Mouse (Mus musculus): ENCODE results near the gene Acta1.

Acta1 gene

DNA sequence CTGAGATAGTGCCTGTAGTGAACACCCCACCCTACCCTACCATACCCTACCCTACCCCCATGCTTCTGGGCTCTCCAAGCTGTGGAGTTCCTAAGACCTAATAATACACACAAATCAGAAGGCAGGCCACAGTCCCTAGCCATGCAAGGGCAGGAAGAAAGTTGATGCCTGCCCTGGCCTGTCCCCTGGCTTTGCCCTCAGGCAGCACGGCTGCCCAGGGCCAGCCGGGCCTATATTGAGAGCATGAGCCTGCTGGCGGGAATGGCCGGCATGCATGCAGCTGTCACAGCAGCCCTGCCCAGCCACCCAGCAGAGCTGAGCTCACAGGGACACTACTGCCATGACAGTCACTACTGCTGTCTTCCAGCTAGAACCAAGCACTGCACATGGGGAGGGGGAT is 11.5 kb downstream of the Acta1 start:
- in situ Hi-C loops (cut with MboI, MseI): no loop called here

DNA sequence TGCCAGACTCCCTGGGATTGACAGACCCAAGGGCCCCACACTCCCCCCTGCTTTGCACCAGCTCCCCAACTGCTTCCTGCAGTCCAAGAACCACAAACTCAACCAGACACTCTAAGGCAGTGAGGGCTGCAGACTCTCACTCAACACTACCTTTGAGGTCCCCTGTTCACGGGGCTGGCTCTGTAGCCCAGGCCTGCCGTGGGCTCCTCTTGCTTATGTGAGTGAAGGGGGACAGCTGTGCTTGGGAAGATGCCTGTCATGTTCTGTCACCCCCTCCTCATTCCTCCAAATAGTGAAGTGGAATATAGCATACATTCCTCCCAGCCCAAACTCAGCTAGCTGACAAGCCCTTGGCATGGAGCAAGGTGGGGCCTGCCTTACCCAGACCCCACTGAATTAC is 12.1 kb downstream of the Acta1 start:
- in situ Hi-C loops (cut with MboI, MseI): no loop called here

DNA sequence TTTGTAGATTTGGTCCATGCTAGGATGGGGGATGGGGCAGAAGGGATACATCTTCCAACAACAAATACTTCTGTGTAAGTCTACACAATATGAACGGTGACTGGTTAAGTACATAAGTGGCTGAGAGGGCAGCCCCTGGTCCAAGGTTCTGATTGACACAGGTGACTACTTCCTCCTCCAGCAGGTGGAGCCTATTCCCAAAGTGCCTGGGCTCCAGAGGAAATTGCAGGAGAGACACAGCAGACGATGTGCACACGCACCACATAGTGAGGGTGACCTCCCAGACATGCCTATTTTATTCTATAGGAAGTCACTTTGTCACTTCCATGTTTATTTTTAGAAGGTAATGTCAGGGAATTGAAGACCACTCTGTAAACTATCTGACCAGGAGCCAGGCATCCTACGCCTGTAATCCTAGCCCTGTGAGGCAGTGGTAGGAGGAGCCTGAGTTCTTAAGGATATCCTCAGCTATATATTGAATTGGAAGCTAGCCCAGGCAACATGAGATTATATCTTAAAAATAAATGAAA is 13.7 kb downstream of the Acta1 start:
- in situ Hi-C loops (cut with MboI, MseI): no loop called here

DNA sequence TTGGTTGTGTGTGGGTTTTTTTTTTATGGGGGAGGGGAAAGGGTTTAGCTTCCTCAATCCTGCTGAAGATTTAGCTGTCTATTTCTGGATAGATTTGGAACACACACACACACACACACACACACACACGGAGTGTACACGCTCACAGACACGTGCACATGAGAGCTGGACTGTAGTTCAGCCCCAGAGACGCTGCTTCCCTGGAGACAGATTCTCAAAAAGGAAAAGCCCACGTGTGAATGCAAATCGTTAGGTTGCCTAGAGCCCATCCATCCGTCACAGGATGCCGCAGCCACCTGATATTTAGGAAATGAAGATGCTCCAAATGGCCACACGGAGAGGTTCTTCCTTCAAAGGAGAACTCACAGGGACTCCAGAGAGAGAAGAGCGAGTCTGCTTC is 14.3 kb downstream of the Acta1 start:
- in situ Hi-C loops (cut with MboI, MseI): no loop called here

DNA sequence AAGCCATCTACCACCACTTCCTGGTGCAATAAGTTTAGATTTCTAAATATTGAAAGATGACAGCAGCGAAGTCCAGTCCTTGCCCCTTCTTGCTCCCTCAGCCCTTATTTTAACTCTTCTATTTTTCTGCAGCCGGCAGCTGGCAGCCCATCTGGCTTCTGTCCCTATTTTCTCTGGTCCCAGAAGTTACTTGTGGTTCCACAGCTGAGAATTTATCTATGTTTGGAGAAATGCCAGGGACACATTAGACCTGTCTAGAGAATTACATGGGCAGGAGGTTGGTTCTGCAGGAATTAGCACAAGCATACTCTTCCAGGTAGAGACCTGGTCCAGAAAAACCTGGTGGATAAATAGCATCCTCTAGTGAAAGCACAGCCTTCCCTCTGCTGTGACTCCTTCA is 16.7 kb downstream of the Acta1 start:
- in situ Hi-C loops (cut with MboI, MseI): no loop called here

DNA sequence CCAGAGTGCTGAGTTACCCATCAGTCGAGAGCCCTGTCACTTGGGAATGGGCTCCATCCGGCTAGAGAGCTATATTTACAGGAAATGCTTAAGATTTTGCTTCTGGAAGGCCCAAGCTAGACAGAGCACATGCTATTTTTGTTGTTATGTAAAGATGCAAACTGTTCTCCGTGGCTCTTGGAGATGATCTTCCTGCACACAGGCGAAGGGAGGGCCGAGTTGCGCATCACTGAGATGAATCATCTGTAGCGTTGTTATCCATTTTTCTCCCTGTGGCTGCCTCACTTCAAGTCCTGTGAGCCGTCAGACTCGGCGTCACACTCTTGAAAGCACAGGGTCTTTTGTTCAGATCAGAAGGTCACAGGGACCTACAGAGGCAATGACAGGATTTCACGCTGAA is 20.2 kb downstream of the Acta1 start:
- in situ Hi-C loops (cut with MboI, MseI): no loop called here

DNA sequence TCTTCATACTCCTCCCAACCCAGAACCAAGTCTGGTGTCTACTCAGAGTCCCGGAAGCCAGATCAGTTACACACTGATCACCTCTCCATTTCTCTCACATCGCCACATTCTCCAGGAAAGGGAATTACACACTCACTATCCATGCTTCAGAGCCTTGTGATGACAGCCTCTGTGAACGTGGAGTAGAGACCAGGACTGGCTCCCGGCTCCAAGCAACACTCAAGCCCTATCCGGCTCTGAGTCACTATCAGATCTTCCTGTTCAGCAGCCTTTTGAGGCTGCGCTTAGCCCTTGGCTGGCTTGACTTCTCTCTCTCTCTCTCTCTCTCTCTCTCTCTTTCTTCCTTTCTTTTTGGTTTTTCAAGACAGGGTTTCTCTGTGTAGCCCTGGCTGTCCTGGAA is 21.2 kb downstream of the Acta1 start:
- in situ Hi-C loops (cut with MboI, MseI): no loop called here

DNA sequence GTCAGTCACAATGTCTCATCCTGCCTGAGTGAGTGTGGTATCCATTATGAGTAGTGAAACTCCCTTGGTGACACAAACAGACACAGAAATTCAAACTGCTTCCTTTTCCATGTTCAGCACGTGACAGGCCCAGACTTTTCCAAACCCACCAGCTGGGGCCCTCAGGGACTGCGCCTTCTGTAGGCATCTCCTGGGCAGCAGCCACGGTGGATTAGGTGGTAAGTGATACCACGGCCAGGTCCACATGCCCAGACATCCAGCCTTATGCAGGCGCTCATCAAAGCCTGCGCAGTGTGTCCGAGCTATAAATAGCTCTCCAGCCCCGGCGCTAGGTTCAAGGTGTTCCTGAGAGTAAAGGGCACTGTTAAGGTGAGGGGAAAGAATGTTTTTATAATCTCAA is 22.5 kb downstream of the Acta1 start:
- in situ Hi-C loops (cut with MboI, MseI): no loop called here

DNA sequence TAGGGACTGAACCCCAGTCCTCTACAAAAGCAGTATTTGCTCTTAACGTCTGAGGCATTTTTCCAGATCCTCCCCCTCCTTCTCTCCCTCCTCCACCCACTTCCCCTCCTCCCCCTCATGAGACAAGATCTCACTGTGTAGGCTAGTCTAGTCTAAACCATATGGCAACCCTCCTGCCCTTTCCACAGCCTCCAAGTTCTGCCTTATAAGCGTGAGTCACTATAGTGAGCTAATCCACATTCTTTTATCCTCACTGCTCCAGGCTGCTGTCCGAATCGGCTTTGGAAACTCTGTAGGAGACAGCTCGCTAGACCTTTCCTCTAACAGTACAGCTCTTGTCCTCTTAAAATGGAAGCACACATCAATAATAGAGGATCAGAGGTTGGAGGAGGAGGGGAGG is 27.6 kb downstream of the Acta1 start:
- in situ Hi-C loops (cut with MboI, MseI): no loop called here

DNA sequence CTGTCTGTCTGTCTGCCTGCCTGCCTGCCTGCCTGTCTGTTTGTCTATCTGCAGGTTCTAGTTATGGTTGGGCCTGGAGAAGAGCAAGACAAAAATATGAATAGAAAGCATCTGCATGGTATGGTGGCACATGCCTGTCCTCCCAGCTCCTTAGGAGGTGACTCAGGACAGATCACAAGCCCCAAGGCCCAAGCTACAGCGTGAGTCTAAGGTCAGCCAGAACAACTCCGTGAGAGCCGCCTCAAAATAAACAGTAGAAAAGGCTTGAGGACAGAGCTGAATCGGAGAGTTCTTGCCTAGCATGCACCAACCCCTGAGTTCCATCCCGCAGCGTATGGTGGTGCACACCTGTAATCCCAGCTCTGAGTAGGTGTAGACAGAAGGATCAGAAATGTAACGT is 28.8 kb downstream of the Acta1 start:
- in situ Hi-C loops (cut with MboI, MseI): no loop called here

DNA sequence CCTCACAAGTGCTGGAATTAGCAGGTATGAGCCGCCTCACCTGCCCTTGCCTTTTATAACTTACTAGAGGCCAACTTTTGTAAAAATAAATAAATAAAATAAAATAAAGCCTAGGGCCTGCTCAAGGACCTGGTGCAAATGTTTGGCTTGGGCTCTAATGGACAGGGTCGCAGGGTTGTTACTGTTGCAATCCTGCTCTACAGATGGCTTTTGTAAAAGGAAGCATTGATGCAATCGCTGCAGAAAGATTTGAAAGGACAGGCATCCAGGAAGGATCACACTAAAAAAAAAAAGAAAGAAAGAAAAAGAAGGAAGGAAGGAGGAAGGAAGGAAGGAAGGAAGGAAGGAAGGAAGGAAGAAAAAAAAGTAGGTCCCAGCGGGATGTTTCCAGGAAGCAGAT is 34.2 kb downstream of the Acta1 start:
- in situ Hi-C loops (cut with MboI, MseI): no loop called here

DNA sequence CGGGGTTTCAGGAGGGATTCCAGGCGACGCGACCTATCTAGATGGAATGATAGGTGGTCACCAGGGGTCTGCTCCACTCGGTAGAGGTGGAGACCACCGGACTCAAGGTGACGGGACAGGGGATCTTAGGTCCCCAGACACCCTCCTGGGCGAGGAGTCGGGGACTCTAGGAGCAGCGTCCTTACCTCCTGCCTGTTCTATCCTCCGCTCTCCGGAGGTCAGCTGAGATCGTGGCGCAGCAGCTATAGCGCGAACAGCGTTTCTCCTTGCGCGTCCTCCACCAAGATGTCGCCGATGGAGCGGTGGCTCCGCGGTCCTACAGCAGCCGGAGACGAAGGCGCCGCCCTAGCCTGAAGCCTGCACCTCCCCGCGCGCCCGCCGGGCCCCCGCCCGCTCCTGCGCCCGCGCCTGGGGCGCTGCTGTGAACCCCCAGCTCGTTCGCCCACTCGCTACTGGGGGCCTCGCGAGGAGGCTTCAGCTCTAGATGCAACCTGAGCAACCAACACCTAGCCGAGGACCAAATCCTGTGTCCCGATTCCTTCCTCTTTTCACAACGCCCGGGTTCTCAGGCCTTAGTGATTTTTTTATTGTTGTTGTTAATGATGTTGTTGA is 34.8 kb downstream of the Acta1 start, which contains the start of gene Ccsap:
TSS of gene Ccsap (minus strand) at position 562 of the 612 bp plus-strand sequence.
- in situ Hi-C loops (cut with MboI, MseI): no loop called here

DNA sequence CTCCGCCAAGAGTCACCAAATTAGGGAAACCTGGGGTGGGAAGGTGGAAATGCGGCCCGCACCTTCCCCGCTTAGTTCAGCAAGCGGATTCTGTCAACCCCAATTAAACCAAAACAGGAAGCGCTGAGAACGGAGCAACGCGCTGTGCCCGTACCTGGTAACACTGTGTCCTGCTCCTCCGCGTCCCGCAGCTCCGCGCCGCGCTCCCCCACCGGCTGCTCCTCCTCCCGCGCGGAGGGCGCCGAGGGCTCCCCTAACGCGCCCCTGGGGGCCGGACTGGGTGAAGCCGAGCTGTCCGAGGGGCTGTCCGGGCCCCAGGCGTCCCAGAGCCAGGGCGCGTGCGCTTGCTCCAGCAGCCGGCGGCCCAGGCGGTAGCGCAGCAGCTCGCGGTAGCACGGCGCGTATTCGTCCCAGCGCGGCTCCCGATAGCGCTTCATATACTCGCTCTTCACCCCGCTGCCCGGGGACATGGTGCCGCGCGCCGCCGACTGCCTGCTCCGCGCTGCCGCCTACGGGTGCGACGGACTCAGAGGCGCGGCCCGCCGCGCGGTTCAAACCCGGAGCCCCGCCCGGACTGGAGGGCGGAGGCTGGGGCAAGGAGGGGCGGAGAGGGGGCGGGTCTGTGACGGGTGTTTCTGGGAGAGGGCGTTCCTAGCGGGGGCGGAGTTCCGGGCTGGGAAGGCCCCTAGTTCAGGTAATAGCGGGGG is 35.5 kb downstream of the Acta1 start:
- in situ Hi-C loops (cut with MboI, MseI): no loop called here

DNA sequence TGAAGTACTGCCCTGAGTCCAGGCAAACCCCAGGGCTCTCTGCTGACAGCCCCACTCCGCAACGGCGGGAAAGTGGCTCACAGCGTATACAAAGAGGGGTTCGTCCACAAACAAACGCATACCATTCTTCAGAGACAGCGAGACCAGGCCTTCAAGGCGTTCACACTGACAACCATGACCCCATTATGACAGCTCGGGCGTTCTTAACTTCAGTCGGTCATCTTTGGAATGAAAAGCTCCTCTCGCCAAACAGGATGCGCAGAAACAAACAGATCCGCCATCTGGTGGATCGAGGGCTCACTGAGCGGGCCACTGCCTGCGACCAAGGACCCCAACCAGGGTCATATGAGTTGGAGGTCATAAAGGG is 36.0 kb downstream of the Acta1 start:
- in situ Hi-C loops (cut with MboI, MseI): no loop called here

DNA sequence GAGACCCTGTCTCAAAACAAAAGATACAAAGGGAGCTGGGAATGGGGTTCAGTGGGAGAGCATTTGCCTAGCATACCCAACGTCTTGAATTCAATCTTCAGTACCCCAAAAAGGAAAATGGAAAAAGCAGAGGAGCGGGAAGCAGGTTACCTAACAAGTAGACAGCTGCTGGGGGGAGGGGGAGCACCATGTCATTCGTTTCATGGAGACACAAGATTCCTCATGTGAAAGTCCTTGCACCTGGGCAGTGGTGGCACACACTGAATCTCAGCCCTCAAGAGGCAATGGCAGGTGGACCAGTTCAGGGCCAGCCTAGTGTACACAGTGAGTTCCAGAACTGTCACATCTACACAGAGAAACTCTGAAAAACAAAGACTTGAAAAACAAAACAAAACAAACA is 37.2 kb downstream of the Acta1 start:
- in situ Hi-C loops (cut with MboI, MseI): no loop called here

DNA sequence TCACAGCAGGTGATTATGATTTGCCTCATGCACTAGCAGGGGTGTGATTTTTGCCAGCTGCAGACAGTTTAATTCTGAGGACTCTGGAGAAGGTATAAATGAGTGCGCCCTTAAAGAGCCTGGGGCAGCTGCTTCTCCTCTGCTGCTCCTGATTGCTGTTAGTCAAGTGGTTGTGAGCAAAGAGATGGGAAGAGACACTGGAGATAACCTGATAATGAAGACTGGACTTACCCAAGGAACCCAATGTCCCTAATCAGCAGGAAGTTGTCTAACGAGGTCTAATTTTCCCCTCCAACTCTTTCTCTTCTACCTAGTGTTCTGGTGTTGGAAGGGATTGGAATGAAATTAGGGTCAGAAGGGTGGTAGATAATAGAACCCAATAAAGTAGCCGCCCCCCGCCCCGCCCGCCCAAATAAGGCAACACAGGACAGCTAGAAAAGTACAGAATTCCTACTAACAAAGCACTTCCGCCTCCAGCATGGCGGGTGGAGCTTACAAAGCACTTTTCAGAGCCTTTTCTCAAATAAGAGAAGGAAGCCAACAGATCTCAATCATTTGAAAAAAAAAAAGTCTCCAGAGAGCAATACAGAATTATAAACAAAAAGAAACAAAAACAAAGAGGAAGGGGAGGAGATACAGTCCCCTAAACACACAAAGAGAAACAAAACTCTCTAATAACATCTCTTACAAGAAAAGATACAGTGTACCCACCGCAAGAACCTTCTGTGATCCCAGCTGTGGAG is 39.6 kb downstream of the Acta1 start:
- in situ Hi-C loops (cut with MboI, MseI): no loop called here

DNA sequence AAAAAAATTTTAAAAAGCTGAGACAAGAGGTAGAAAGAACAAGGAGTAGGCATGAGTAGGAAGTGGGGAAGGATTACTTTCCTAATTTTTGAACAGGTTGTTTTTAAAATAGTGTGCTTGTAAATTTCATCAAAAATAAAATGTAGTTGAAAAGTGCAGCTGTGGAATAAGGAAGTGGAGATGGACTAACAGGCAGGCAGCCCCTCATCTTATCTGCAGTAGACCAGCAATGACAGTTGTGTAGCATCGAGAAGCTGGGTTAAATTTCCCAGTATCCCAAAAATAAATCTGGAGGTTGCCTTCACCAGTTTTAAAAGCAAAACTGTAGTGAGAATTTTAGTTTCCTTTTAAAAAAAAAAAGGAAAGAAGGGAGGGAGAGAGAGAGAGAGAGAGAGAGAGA is 40.3 kb downstream of the Acta1 start:
- in situ Hi-C loops (cut with MboI, MseI): no loop called here

DNA sequence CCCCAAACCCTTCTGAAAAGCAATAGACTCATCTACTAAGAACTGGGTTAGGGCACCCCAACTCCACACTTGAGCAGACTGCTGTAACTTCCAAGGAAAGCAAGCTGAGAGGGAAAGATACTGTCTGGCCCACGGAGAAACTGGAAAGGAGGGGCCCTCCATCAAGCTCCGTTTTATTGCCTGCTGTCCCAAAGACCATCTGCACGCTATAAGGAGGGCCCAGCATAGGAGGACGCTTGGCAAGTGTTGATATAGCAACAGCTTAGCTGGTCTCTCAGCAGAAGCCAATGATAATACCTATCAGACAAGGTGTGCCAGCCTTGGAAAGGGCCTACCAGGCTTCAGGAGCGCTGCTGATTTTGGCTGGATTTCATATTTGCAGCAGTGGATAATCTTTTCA is 43.0 kb downstream of the Acta1 start:
- in situ Hi-C loops (cut with MboI, MseI): no loop called here

DNA sequence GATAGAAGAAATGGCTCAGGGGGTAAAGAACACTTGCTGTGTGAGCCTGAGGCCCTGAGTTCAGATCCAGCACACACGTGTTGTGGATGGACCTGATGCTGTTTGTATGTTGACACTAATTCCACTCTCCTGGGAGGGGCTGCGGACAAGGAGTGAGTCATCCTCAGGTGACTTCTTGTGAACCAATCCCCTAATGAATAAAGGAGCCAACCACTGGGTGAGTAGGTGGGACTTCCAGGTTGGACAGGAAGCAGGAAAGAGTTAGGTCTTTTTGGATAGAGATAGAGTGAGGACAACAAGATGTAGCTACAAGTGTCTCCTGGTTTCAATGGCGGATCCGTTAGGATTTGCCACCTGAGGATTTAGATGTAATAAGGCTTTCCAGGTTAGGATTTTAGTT is 45.2 kb downstream of the Acta1 start:
- in situ Hi-C loops (cut with MboI, MseI): no loop called here

DNA sequence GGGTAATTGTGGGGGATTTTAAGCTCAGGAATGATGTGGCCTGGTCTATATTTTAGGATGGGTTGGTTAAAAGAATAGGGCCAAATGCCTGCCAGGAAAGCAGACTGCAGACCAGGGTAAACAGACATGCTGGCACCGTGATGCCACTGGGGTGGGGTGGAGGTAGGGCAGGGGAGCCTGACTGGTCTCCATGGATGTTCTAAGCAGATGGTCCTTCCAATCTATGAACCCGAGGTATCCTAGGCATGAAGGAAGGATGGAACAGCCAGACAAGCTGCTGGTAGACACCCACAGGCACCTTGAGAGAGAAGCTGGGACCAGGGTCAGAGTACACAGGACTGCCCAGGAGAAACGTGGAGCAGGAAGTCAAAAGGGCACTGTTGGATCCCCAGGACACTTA is 47.0 kb downstream of the Acta1 start:
- in situ Hi-C loops (cut with MboI, MseI): no loop called here

DNA sequence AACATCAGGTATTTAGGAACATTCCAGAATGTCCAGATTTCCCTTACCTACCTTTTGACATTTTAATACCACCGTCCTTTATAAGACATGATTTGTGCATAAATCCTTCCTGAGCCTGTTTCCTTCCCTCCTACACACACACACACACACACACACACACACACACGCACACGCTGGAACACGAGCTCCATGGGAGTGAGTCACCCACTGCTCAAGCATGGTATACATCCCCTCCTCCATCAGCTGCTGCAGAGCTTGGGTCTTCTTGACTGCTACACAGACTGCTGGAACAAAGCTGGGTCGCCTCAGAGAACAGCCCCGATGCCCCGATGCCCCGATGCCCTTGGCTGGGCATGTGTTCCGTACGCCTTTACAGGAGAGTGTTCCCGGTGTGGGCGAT is 48.0 kb downstream of the Acta1 start:
- in situ Hi-C loops (cut with MboI, MseI): no loop called here

DNA sequence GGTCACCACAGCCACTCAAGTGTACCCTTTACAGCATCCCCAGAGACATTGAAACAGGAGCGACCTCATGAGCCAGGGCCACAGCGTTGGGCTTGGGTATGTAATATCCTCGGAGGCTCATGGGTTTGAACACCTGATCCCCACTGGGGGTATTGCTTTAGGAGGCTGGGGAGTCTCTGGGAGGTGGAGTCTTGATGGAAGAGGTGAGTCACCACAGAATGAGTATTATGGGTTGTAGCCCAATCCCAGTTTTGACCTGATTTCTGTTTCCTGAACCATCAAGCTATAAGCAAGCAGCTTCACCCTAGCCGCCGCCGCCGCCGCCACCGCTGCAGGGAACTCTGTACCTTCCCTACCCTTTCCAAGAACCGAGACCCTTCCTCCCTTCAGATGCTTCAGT is 48.6 kb downstream of the Acta1 start:
- in situ Hi-C loops (cut with MboI, MseI): no loop called here

DNA sequence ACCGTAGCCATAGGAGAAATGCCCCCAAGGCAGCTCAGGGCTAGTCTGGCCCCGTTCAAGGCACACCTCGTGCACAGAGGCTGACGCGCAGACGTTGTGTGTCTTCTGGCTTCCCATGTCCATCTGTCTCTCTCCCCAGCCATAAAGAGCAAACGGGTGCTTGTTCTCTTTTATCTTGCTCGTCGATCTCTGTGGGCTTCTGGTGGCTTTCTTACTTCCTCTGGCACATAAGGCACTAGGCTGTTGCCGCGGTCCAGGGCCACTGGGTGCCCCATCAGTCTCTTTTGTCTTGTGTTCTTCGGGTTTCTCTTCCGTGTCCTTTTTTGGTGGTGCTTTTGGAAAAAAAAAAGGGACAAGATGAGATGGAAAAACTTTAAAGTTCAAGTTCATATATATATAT is 49.4 kb downstream of the Acta1 start:
- in situ Hi-C loops (cut with MboI, MseI): no loop called here
